Mouse (Mus musculus) CD4-positive, CD25-positive, alpha-beta regulatory T cell, adult 9 weeks (primary cell): ENCODE results near the gene Nrsn2. TPM values are rescaled to one million over a fixed set of nuclear protein-coding genes. Genes with fewer than 3 reads are reported as not detected.

Source experiments
- polyA plus RNA-seq: library from polyadenylated mRNA; unstranded; fragments of 100-300 nt; shearing (Covaris generic); gene quantifications from one replicate; pipeline ENCODE4 v1.2.1, GENCODE M21; 2017

Gene Nrsn2
- polyA plus RNA-seq: not detected

DNA sequence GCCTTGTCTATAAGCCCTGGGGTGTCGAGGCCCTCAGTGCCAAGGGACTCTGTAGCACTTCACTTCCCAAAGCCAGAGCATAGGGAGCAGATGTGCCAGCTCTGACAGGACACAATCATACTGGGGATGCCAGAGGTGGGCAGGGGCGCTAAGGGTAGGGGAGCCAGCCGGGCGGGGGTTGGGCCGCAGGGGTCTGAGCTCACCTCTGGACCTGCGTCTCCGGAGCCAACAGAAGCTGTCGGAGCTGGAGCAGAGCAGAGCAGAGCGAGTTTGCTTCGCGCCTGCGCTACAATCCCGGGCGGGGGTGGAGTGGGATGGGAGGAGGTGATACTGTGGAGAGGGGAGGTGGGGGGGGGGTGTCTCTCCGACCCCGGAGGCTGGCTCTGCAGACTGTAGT is at the start of gene Nrsn2:
Nrsn2 (minus strand) TSS at position 294 of the 397 bp plus-strand sequence.

DNA sequence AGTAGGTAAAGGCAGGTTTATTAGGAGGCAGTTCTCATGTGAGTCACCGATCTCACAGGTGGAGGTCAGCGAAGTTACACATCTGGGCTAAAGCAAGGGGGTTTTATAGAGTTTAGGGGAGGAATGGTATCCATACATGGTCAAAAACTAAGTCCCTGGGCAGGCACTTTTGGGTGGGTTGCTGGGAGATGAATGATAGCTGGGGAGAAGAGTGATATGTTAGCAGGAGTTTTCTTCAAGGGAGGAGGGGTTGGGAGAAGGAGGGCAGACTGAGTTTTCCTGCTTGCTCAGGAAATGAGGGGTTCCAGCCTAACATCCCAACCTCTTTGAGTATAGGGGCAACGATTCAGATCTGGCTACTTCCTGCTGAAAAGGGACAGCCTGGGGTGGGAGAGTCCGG is 38.8 kb upstream of the Nrsn2 start, which contains the start of gene 6820408C15Rik:
6820408C15Rik (plus strand) TSS at position 301 of the 400 bp plus-strand sequence.

DNA sequence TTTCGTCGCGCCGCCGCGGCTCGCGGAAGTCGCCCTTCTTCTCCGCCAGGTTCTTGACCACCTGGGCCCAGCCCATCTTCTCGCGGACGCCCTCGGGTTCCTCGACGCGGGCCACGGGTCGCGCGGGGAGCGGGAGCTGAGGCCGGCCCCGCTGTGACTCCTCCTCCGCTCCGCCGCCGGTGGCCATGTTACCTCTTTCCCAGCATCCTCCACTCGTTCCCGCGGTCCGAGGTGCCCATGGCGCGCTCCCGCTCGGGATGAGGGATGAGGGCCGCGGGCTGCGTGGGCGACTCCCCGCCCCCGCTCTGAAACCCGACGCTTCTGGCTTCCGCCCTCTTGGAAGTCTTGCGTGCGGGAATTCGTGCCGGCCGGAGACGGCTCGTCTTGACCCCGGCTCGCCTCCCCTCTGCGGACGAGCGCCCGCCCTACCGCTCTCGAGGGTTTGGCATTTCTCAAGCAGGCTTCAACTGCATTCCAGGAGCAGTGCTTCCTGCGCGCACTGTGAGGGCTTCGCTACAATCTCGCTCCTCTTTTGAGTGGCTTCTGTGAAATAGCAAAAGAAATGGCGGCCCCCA is 38.2 kb upstream of the Nrsn2 start, which contains the start of gene Zcchc3:
Zcchc3 (minus strand) TSS at position 437 of the 575 bp plus-strand sequence.

DNA sequence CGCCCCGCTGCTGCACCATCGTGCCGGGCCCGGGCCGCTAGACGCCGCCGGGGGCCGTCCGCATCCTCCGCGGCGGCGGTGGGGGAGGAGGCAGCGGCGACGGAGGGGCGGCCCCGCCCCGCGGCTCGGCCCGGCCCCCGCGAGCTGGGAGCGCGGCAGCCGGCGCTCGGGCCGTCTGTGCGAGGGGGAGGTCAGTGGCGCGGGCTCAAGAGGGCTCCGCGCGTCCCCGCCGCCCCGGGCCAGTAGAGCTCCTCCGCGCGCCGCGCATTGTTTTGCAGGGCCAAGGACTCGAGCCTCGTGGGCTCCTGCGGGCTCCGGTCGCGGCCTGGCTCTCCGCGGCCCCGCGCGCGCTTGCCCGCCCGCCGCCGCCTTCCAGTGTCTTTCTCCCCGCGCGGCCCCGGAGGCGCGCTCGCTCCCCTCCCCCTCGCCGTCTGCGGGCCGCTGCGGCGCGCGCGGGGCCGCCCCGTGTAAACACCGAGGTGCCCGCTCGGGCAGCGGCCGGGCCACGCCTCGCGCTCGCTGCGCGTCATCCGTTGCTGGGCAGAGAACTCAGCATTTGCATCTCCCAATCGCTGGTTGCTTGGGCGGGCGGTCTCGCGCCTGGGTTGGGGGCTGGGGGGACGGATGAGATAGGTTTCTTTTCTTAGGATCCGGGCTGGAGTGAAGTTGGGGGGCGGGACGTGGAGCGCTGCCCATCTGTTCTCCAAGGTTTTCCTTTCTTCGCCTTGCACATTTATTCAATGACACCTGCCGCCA is 21.4 kb upstream of the Nrsn2 start, which contains the start of gene Sox12:
Sox12 (minus strand) TSS at position 384 of the 756 bp plus-strand sequence.

DNA sequence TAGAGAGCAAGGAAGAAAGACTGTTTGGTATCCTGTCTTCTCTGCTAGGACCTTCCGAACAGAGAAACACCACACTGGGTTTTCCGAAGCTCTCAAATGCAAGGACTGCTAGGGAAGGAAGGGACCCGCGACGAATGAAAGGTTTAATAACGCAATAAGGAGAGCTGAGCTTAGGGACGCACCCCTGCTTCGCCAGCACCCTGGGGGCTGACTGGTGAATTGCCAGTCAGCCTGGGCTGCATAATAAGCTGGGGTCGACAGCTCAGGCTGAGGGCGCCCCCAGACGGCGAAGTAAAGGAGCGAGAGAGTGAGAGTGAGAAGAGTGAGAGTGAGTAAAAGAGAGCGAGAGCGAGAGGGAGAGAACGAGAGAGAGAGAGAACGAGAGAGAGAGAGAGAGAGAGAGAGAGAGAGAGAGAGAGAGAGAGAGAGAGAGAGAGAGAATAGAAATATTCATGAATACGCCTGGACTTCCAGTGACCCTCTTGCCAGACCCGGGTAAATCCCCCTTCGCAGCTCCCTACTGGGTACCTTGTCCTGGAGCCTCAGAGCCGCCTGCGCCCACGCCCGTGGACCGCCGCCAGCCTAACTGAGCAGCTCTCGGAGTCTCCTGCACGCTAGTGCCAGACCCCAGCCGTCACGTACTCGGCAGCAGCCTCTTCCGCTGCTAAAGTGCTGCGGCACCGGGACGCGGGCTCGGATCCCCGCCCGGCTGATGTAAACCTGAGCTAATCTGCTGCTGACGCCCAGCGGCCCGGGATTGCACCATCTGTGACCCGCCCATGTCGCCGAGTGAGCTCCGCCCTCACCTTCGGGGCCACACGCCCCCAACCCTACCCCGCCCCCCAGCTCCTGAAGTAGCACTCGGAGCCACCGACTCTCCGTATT is 32.9 kb downstream of the Nrsn2 start, which contains the start of gene Trib3:
Trib3 (minus strand) TSS at position 704 of the 885 bp plus-strand sequence.

DNA sequence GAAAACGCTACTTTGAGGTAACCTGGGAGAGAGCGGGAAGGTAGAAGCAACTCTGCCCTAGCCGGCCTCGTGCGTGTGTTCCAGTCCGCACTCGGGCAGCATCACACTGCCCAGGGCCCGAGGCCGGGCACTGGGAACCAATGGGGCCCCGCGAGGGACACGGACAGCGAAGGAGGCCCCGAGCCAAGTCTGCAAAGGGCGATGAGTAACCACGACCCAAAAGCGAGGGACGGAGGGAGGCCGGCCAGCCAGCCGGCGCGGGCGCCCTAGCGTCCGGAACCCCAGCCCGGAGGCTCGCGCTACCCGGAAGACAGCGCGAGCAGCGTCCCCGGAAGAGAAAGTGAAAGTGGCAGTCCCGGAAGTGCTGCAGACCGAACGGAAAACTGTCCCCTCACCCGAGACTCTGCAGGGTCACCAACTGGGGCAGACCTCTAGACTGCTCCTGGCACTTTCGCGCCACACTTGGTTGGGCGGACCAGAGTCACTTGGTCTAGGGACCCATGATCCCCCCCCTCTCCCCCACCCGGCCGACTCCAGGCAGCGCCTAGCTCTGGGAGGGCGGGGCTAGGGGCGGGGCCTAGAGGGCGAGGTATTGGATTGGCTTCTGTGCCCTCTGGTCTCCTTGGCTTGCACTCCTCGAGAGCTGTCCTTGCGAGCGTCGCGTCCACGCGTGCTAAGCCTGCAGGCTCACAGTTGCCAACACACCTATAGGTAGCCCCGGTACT is 44.2 kb downstream of the Nrsn2 start, which contains the start of gene Rbck1:
Rbck1 (minus strand) TSS at position 553 of the 725 bp plus-strand sequence.

Other genes with a start within 250 kb of the Nrsn2 start
- not detected for gene Tcf15, start 233.1 kb downstream of the Nrsn2 start, polyA plus RNA-seq
- gene Csnk2a1, start 149.8 kb downstream of the Nrsn2 start, polyA plus RNA-seq: 58.1 TPM
- gene Tbc1d20, start 82.8 kb downstream of the Nrsn2 start, polyA plus RNA-seq: 29.9 TPM
- gene Rbck1, start 44.0 kb downstream of the Nrsn2 start, polyA plus RNA-seq: 309 TPM
- gene Trib3, start 32.6 kb downstream of the Nrsn2 start, polyA plus RNA-seq: 6.1 TPM
- gene Sox12, start 21.4 kb upstream of the Nrsn2 start, polyA plus RNA-seq: not detected
- gene Zcchc3, start 38.4 kb upstream of the Nrsn2 start, polyA plus RNA-seq: 0.43 TPM
- gene 6820408C15Rik, start 38.9 kb upstream of the Nrsn2 start, polyA plus RNA-seq: 0.33 TPM
- gene Defb23, start 88.0 kb upstream of the Nrsn2 start, polyA plus RNA-seq: not detected
- not detected for gene Defb20, start 100.4 kb upstream of the Nrsn2 start, polyA plus RNA-seq
- gene Defb22, start 113.5 kb upstream of the Nrsn2 start, polyA plus RNA-seq: not detected
- not detected for gene Defb26, start 135.1 kb upstream of the Nrsn2 start, polyA plus RNA-seq
- gene Defb28, start 141.6 kb upstream of the Nrsn2 start, polyA plus RNA-seq: not detected
- gene Defb29, start 163.5 kb upstream of the Nrsn2 start, polyA plus RNA-seq: not detected
- not detected for gene Gm17416, start 192.7 kb upstream of the Nrsn2 start, polyA plus RNA-seq
- not detected for gene Defb21, start 196.1 kb upstream of the Nrsn2 start, polyA plus RNA-seq
- gene Defb19, start 203.7 kb upstream of the Nrsn2 start, polyA plus RNA-seq: not detected
- not detected for gene Defb45, start 222.8 kb upstream of the Nrsn2 start, polyA plus RNA-seq
- gene Defb36, start 227.7 kb upstream of the Nrsn2 start, polyA plus RNA-seq: not detected
- not detected for gene Defb25, start 246.4 kb upstream of the Nrsn2 start, polyA plus RNA-seq